In the genomic region with DNA sequence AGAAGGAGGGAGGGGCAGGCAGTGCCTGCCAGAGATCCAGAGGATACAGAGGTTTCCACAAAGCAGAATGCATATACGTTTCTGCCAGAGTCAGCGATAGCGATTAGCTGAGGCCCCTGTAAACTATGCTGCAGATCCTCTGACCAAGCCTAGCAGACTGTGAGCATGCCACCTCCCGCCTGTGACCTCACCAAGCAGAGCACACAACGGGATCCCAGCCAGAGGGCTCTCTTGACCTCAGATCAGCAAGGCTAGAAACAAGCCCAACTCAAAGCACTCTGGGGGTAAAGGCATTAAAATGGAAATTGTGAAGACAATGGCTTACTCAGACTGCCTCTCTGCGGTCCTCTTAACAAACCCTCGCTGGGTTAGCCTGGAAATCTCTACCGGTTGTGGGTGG, we compare ENCODE assay signal across 16 mouse cellular contexts.
DNase-seq lines count a peak whose midpoint lies in the region; ATAC-seq and TF ChIP-seq lines count a peak whose summit lies in the region.
"Had no signal": no experiment of that assay in that cellular context is flagged by ENCODE, and none has a peak within 500 bp of the region (broad histone marks: within the 10 kb centered on the region; RNA-seq: fewer than 3 reads in every experiment).

No protein-coding gene starts in this region.

- no peak for TF ChIP-seq POLR2A in ES-Bruce4 (IDR thresholded peaks at IDR 0.05; ENCODE audit: insufficient read depth, low read length)

- 0 out of 2 replicates have a peak, but pooled peaks have one; percentile 16 for ATAC-seq in hindbrain, embryonic 12.5 days (ENCODE audit: low FRiP score)
- ATAC-seq in midbrain, embryonic 14.5 days (ENCODE audit: low FRiP score, low TSS enrichment), result no peak
- ATAC-seq: CD4-positive, CD25-positive, alpha-beta regulatory T cell, adult 4 months; lung, postnatal 0 days had no signal

- H3K4me3 ChIP-seq in ES-Bruce4 (ENCODE audit: low read depth, low read length), result no peak overlapping the region
- no peak overlapping the region for H3K4me3 ChIP-seq in hindbrain, embryonic 12.5 days
- H3K4me3 ChIP-seq in midbrain, embryonic 14.5 days (replicated peaks; ENCODE audit: low read depth, low read length), result no peak overlapping the region
- H3K4me3 ChIP-seq: heart, embryonic 13.5 days; liver, embryonic 13.5 days had no signal

- peaks cover 11% of the 10 kb centered on the region for H3K4me1 ChIP-seq in ES-Bruce4 (ENCODE audit: control insufficient read depth, insufficient read depth, low read length)
- H3K4me1 ChIP-seq in hindbrain, embryonic 12.5 days, result peaks cover 22% of the 10 kb centered on the region
- peaks cover 18% of the 10 kb centered on the region for H3K4me1 ChIP-seq in midbrain, embryonic 14.5 days (ENCODE audit: control insufficient read depth, insufficient read depth, low read length)
- H3K4me1 ChIP-seq: heart, embryonic 13.5 days; liver, embryonic 13.5 days had no signal

- H3K27me3 ChIP-seq in ES-Bruce4 (ENCODE audit: control insufficient read depth, insufficient read depth, low read length, poor library complexity, severe bottlenecking), result no peaks in the 10 kb centered on the region
- H3K27me3 ChIP-seq in hindbrain, embryonic 12.5 days, result no peaks in the 10 kb centered on the region
- H3K27me3 ChIP-seq in midbrain, embryonic 14.5 days (ENCODE audit: control insufficient read depth, insufficient read depth, low read length), result no peaks in the 10 kb centered on the region
- H3K27me3 ChIP-seq: liver, embryonic 13.5 days had no signal

- peak; percentile 72 for DNase-seq in MN1 (ENCODE audit: low spot score)
- peak; percentile 49 for DNase-seq in midbrain, embryonic 14.5 days
- no peak for DNase-seq in gastrocnemius, postnatal 4 days (ENCODE audit: low spot score in 2 of 2)
- no peak for DNase-seq in c-Kit-positive CD71-positive TER-119-positive erythroid progenitor cells, embryonic 14.5 days (ENCODE audit: low spot score)
- no peak for DNase-seq in adrenal gland, adult 8-10 months
- DNase-seq: adrenal gland, postnatal 14 days; gastrocnemius, postnatal 36 days; left cerebral cortex, postnatal 4 days; liver, embryonic 13.5 days; right cerebral cortex, postnatal 25 days; thymus, adult 2 months had no signal

- TF ChIP-seq CTCF in ES-Bruce4 (IDR thresholded peaks at IDR 0.05; ENCODE audit: low read depth, low read length), result peak; percentile 19

- H3K27ac ChIP-seq in ES-Bruce4 (ENCODE audit: insufficient read depth, low read length), result peak overlapping the region; percentile 91
- peak overlapping the region; percentile 52; the same call in 1 of the 2 replicates for H3K27ac ChIP-seq in hindbrain, embryonic 12.5 days
- H3K27ac ChIP-seq in midbrain, embryonic 14.5 days (replicated peaks; ENCODE audit: low read depth, low read length), result peak overlapping the region; percentile 42; the same call in 1 of the 2 replicates
- H3K27ac ChIP-seq: heart, embryonic 13.5 days; liver, embryonic 13.5 days had no signal

- H3K4me2 ChIP-seq in hindbrain, embryonic 12.5 days (replicated peaks), result no peak overlapping the region
- H3K4me2 ChIP-seq in midbrain, embryonic 14.5 days (ENCODE audit: low read length), result no peak overlapping the region
- H3K4me2 ChIP-seq: heart, embryonic 13.5 days; liver, embryonic 13.5 days had no signal

- H3K36me3 ChIP-seq in ES-Bruce4 (ENCODE audit: control insufficient read depth, insufficient read depth, low read length, poor library complexity, severe bottlenecking), result no peaks in the 10 kb centered on the region
- H3K36me3 ChIP-seq in hindbrain, embryonic 12.5 days, result no peaks in the 10 kb centered on the region
- no peaks in the 10 kb centered on the region for H3K36me3 ChIP-seq in midbrain, embryonic 14.5 days (ENCODE audit: control insufficient read depth, insufficient read depth, low read length)
- H3K36me3 ChIP-seq: heart, embryonic 13.5 days; liver, embryonic 13.5 days had no signal

- no peak overlapping the region for H3K9ac ChIP-seq in ES-Bruce4 (ENCODE audit: low read depth, poor library complexity, severe bottlenecking)
- H3K9ac ChIP-seq in hindbrain, embryonic 12.5 days, result peak overlapping the region; percentile 3; the same call in 1 of the 2 replicates
- no peak overlapping the region for H3K9ac ChIP-seq in midbrain, embryonic 14.5 days (replicated peaks; ENCODE audit: low read length)
- H3K9ac ChIP-seq: heart, embryonic 13.5 days; liver, embryonic 13.5 days had no signal

- peak; percentile 96 for TF ChIP-seq EP300 in ES-Bruce4 (IDR thresholded peaks at IDR 0.05; ENCODE audit: insufficient read depth, low read depth, low read length)

- 3% methylated on average over 8 of the region's 8 CpGs for WGBS in hindbrain, embryonic 12.5 days
- 2% methylated on average over 8 of the region's 8 CpGs for WGBS in midbrain, embryonic 14.5 days

- H3K9me3 ChIP-seq in ES-Bruce4 (replicated peaks; ENCODE audit: control insufficient read depth, insufficient read depth, low read length, poor library complexity, severe bottlenecking), result no peaks in the 10 kb centered on the region
- H3K9me3 ChIP-seq in hindbrain, embryonic 12.5 days (replicated peaks), result no peaks in the 10 kb centered on the region
- H3K9me3 ChIP-seq in midbrain, embryonic 14.5 days (ENCODE audit: control insufficient read depth, low read length), result no peaks in the 10 kb centered on the region
- H3K9me3 ChIP-seq: heart, embryonic 13.5 days; liver, embryonic 13.5 days had no signal

Comparison
In these comparisons a context has a peak if more than half of its experiments do, and no peak if none do; other contexts are left out.
1. DNase-seq: peak in MN1 (single experiment) and midbrain, embryonic 14.5 days (single experiment); none in gastrocnemius, postnatal 4 days (0 of 2), c-Kit-positive CD71-positive TER-119-positive erythroid progenitor cells, embryonic 14.5 days (single experiment) and adrenal gland, adult 8-10 months (single experiment).
2. Peak in every context shown above with its lines, with median percentiles within 50 percentile points of each other: H3K27ac ChIP-seq.